Mouse (Mus musculus) megakaryocyte-erythroid progenitor cell, adult 5 weeks (primary cell): ENCODE measurements around the gene Tmprss11f. TPM values are rescaled to one million over a fixed set of nuclear protein-coding genes. Genes with fewer than 3 reads are reported as not detected.

Experiments
- polyA plus RNA-seq: library from polyadenylated mRNA; stranded (reverse); fragments of >175 nt; gene quantifications from 2 replicates; pipeline ENCODE4 v1.2.3, GENCODE M21; 2012

Gene Tmprss11f
- polyA plus RNA-seq = not detected in 2 replicates

GRCm38 (mm10) chr5:86632324-86632723, at the start of gene Tmprss11f:
Gene Tmprss11f (minus strand): TSS chr5:86632424.

GRCm38 (mm10) chr5:86676262-86676661, 44.0 kb upstream of the Tmprss11f start, which contains the start of gene Tmprss11b:
Gene Tmprss11b (minus strand): TSS chr5:86676362.

GRCm38 (mm10) chr5:86518500-86518899, 113.7 kb downstream of the Tmprss11f start, which contains the start of gene Tmprss11g:
Gene Tmprss11g (minus strand): TSS chr5:86518600.

Other genes starting within 250 kb of the Tmprss11f start
- gene Tmprss11a, start 163.4 kb downstream of the Tmprss11f start, polyA plus RNA-seq = not detected in 2 replicates
- gene Tmprss11g, start 113.8 kb downstream of the Tmprss11f start, polyA plus RNA-seq = not detected in 2 replicates
- gene Tmprss11b, start 43.9 kb upstream of the Tmprss11f start, polyA plus RNA-seq = not detected in 2 replicates
- gene Tmprss11e, start 113.4 kb upstream of the Tmprss11f start, polyA plus RNA-seq = not detected in 2 replicates
- gene Ythdc1, start 171.8 kb upstream of the Tmprss11f start, polyA plus RNA-seq = 26.3 and 43.5 TPM in 2 replicates